Mouse (Mus musculus) large intestine, adult 2 months (tissue): ENCODE measurements around the gene Pgm5. TPM values are rescaled to one million over a fixed set of nuclear protein-coding genes. Genes with fewer than 3 reads are reported as not detected.

Experiments
- DNase-seq: peaks from one replicate; pipeline ENCODE4 v3.0.0-alpha.2; 2012; ENCODE audit warnings: low read depth, low spot score
- WGBS: fragments of 180-500 bp; shearing (Covaris S2); methylation state at CpG from one replicate; pipeline ENCODE4 v1.1.7; 2018; 5-methylcytosine and 5-hydroxymethylcytosine counted together
- polyA plus RNA-seq: library from polyadenylated mRNA; depleted of rRNA; stranded (reverse); fragments of >200 nt; gene quantifications from 2 replicates; pipeline ENCODE4 v1.2.3, GENCODE M21; 2012; rRNA removed

The Pgm5 gene
- polyA plus RNA-seq, 1 experiment: 40.2 TPM

DNA sequence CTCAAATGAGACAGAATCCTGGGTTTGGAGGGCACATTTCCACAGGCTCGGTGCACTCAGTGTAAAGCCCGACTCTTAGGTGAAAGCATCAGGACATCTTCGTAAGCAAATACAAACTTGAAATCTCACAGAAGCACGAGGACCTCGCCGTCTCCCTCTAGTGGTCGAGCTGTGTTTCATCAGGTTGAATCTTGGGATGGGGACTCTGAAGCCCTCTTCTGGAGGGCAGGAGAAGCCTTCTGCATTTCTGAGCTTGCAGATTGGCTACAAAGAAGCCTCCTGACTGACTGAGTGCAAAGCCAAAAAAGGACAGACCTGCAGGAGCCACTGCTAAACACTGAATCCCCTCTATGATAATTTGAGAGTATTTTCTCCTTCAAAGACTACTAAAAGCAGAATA is 227.1 kb downstream of the Pgm5 start:
- under 1% methylated on average over 7 of the region's 7 CpGs for WGBS

More for the DNA sequence above, 227.1 kb downstream of the Pgm5 start:
- DNase-seq: peak; percentile 27

Other genes with a start within 250 kb of the Pgm5 start
- gene Tmem252, start 187.8 kb downstream of the Pgm5 start, polyA plus RNA-seq: 10.9 and 11.6 TPM in 2 replicates
- gene Gm10053, start 13.8 kb upstream of the Pgm5 start, polyA plus RNA-seq: 57.5 and 59.1 TPM in 2 replicates
- gene Foxd4, start 39.3 kb upstream of the Pgm5 start, polyA plus RNA-seq: not detected in 2 replicates
- 1.3 and 1.6 TPM in 2 replicates for gene Cbwd1, start 99.8 kb upstream of the Pgm5 start, polyA plus RNA-seq
- gene Dock8, start 137.7 kb upstream of the Pgm5 start, polyA plus RNA-seq: 5.8 and 14.0 TPM in 2 replicates